Mouse (Mus musculus) embryonic facial prominence, embryonic 10.5 days (tissue): ENCODE measurements around the gene Gzmd. TPM values are rescaled to one million over a fixed set of nuclear protein-coding genes. Genes with fewer than 3 reads are reported as not detected.

Experiments
- microRNA-seq: library from miRNA; unstranded; fragments of <30 nt; microRNA quantifications from one replicate; pipeline ENCODE4, GENCODE M21; 2017
- polyA plus RNA-seq: library from polyadenylated mRNA; unstranded; fragments of >200 nt; fragmentation: Nextera tagmentation; extraction: Ambion mirVana; gene quantifications from 2 replicates; pipeline ENCODE4 v1.2.1, GENCODE M21; 2016

Gzmd gene
- polyA plus RNA-seq, 1 experiment from 2014 or later = not detected

Small RNA genes within 50 kb of the gene (microRNA-seq; reads per million reads assigned to microRNA genes)
- not detected for gene Mir6949

Other genes starting within 250 kb of the Gzmd start
- gene Cbln3, start 248.2 kb downstream of the Gzmd start, polyA plus RNA-seq = 0.09 and 0.15 TPM in 2 replicates
- 31.0 and 33.0 TPM in 2 replicates for gene Khnyn, start 247.7 kb downstream of the Gzmd start, polyA plus RNA-seq
- gene Sdr39u1, start 232.3 kb downstream of the Gzmd start, polyA plus RNA-seq = 45.5 and 57.5 TPM in 2 replicates
- not detected in 2 replicates for gene Cma1, start 187.9 kb downstream of the Gzmd start, polyA plus RNA-seq
- not detected in 2 replicates for gene Cma2, start 181.6 kb downstream of the Gzmd start, polyA plus RNA-seq
- gene Mcpt1, start 114.6 kb downstream of the Gzmd start, polyA plus RNA-seq = not detected in 2 replicates
- gene Mcpt9, start 102.1 kb downstream of the Gzmd start, polyA plus RNA-seq = not detected in 2 replicates
- not detected in 2 replicates for gene Mcpt2, start 90.6 kb downstream of the Gzmd start, polyA plus RNA-seq
- not detected in 2 replicates for gene Mcpt4, start 70.3 kb downstream of the Gzmd start, polyA plus RNA-seq
- not detected in 2 replicates for gene Mcpt8, start 47.3 kb downstream of the Gzmd start, polyA plus RNA-seq
- gene Ctsg, start 30.0 kb downstream of the Gzmd start, polyA plus RNA-seq = not detected in 2 replicates
- gene Gzme, start 12.0 kb downstream of the Gzmd start, polyA plus RNA-seq = not detected in 2 replicates
- gene Gzmg, start 27.0 kb upstream of the Gzmd start, polyA plus RNA-seq = not detected in 2 replicates
- not detected in 2 replicates for gene Gzmn, start 42.0 kb upstream of the Gzmd start, polyA plus RNA-seq
- not detected in 2 replicates for gene Gzmf, start 78.8 kb upstream of the Gzmd start, polyA plus RNA-seq
- gene Gzmc, start 102.0 kb upstream of the Gzmd start, polyA plus RNA-seq = 0.23 and 0.34 TPM in 2 replicates
- gene Gzmb, start 129.7 kb upstream of the Gzmd start, polyA plus RNA-seq = not detected in 2 replicates
- 0.05 TPM in 1 of 2 replicates, not detected in the other for gene Atp12a, start 232.5 kb upstream of the Gzmd start, polyA plus RNA-seq